Mouse (Mus musculus) ovary, postnatal 36 days (tissue): ENCODE data around the gene Fbxw24.
"Not testable (repeated sequence)": the region's sequence is repeated elsewhere in the genome, so short reads cannot be mapped to it uniquely, and the experiment has no call there.

Experiments
- DNase-seq: peaks from one replicate; pipeline ENCODE4 v3.0.0; 2022; ENCODE audit warnings: low spot score, mixed read lengths

Gene Fbxw24

GRCm38 (mm10) chr9:109625957-109626356, at the start of gene Fbxw24:
TSS of gene Fbxw24 (minus strand) at chr9:109626057.
- DNase-seq, result not testable (repeated sequence)

GRCm38 (mm10) chr9:109664552-109664951, 38.7 kb upstream of the Fbxw24 start, which contains the start of gene Fbxw25:
TSS of gene Fbxw25 (minus strand) at chr9:109664652.
- not testable (repeated sequence) for DNase-seq

GRCm38 (mm10) chr9:109606837-109607236, 19.0 kb downstream of the Fbxw24 start:
- DNase-seq, result peak; percentile 5

GRCm38 (mm10) chr9:109602128-109602527, 23.7 kb downstream of the Fbxw24 start:
- DNase-seq, result not testable (repeated sequence)

- no peak for DNase-seq
These were observed 28.6 kb downstream of the Fbxw24 start for GRCm38 (mm10) chr9:109597226-109597625.

GRCm38 (mm10) chr9:109594866-109595265, 31.0 kb downstream of the Fbxw24 start:
- no peak for DNase-seq

GRCm38 (mm10) chr9:109568162-109568561, 57.7 kb downstream of the Fbxw24 start, which contains the start of gene Fbxw15:
TSS of gene Fbxw15 (minus strand) at chr9:109568262.
- not testable (repeated sequence) for DNase-seq

- DNase-seq, result no peak
These were observed 60.3 kb downstream of the Fbxw24 start for GRCm38 (mm10) chr9:109565546-109565945.

- DNase-seq, result not testable (repeated sequence)
These were observed 63.8 kb downstream of the Fbxw24 start for GRCm38 (mm10) chr9:109562106-109562505.

- DNase-seq, result no peak
These were observed 73.4 kb downstream of the Fbxw24 start for GRCm38 (mm10) chr9:109552483-109552882.
